Mouse (Mus musculus) liver, embryonic 13.5 days (tissue): ENCODE measurements around the gene Cideb. TPM values are rescaled to one million over a fixed set of nuclear protein-coding genes. Genes with fewer than 3 reads are reported as not detected.

ENCODE experiments used
- ATAC-seq: fragments of 200-750 bp; cut with Nextera tagmentation; 2 replicates; pipeline ENCODE4 v1.8.0; 2017; ENCODE audit warnings: low read depth, mild to moderate bottlenecking, moderate number of reproducible peaks, moderate library complexity
- DNase-seq: peaks from one replicate; pipeline ENCODE4 v3.0.0; 2022
- H3K27ac ChIP-seq: fragments of 300-500 bp; sonication (generic); 2 replicates; pipeline ENCODE4 v1.5.1; 2015; ENCODE audit warnings: moderate library complexity, mild to moderate bottlenecking, inconsistent platforms
- H3K27me3 ChIP-seq: fragments of 300-500 bp; sonication (generic); 2 replicates; pipeline ENCODE4 v1.6.1; 2015; ENCODE audit warnings: mild to moderate bottlenecking, inconsistent platforms
- H3K36me3 ChIP-seq: fragments of 300-500 bp; sonication (generic); 2 replicates; pipeline ENCODE4 v1.6.1; 2015; ENCODE audit warnings: mild to moderate bottlenecking, inconsistent platforms
- H3K4me1 ChIP-seq: fragments of 300-500 bp; sonication (generic); replicated peaks from 2 replicates; pipeline ENCODE4 v1.6.1; 2015; ENCODE audit warnings: inconsistent platforms
- H3K4me2 ChIP-seq: fragments of 300-500 bp; sonication (generic); 2 replicates; pipeline ENCODE4 v1.6.1; 2015; ENCODE audit warnings: inconsistent platforms, mild to moderate bottlenecking, moderate library complexity
- H3K4me3 ChIP-seq: fragments of 300-500 bp; sonication (generic); replicated peaks from 2 replicates; pipeline ENCODE4 v1.5.1; 2015; ENCODE audit warnings: mild to moderate bottlenecking, inconsistent platforms
- H3K9ac ChIP-seq: fragments of 300-500 bp; sonication (generic); 2 replicates; pipeline ENCODE4 v1.6.1; 2015; ENCODE audit warnings: mild to moderate bottlenecking, inconsistent platforms
- H3K9me3 ChIP-seq: fragments of 300-500 bp; sonication (generic); replicated peaks from 2 replicates; pipeline ENCODE4 v1.6.1; 2016; ENCODE audit warnings: inconsistent platforms
- WGBS: fragments of 180-500 bp; shearing (Covaris S2); methylation state at CpG from one replicate; pipeline ENCODE4 v1.1.7; 2015; ENCODE audit not compliant: insufficient replicate concordance; 5-methylcytosine and 5-hydroxymethylcytosine counted together
- polyA plus RNA-seq: library from polyadenylated mRNA; unstranded; fragments of >200 nt; fragmentation: Nextera tagmentation; extraction: Ambion mirVana; gene quantifications from 2 replicates; pipeline ENCODE4 v1.2.1, GENCODE M21; 2015

The Cideb gene
- polyA plus RNA-seq, 1 experiment from 2014 or later: 21.1 TPM

DNA sequence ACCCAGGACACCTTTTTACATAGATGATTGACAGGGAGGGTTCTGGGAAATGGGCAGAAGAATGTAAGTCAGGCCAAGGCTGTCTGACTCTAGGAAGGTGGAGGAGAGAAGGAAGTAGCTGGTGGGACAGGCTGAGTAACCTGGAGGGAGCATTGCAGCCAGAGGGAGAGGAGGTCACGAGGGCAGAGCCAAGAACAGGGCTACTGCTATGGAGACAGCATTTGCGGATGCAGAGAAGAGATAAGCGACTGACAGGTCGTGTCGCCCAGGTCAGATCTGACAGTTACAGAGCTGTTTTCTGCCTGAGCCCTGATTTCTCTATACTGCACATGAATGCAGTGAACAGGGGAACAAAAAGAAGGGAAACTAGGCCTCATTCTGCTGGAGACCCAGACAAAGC is 50.9 kb downstream of the Cideb start:
- ATAC-seq (peak; percentile 68), DNase-seq (peak; percentile 26)
- 7% methylated on average over 5 of the region's 5 CpGs for WGBS
- Histone ChIP-seq H3K36me3 (no peaks in the 10 kb centered on the region), H3K27me3 (peaks cover 5% of the 10 kb centered on the region; the same call in 1 of the 2 replicates), H3K9ac (no peak overlapping the region), H3K4me2 (no peak overlapping the region), H3K4me3 (no peak overlapping the region), H3K4me1 (peaks cover 37% of the 10 kb centered on the region), H3K27ac (no peak overlapping the region), H3K9me3 (no peaks in the 10 kb centered on the region)

- no peak for DNase-seq
- peaks cover 32% of the 10 kb centered on the region for H3K4me1 ChIP-seq
- H3K36me3 ChIP-seq: no peaks in the 10 kb centered on the region
- ATAC-seq: 0 out of 2 replicates have a peak, but pooled peaks have one; percentile 6
- H3K27ac ChIP-seq: no peak overlapping the region
- no peak overlapping the region for H3K4me2 ChIP-seq
- no peak overlapping the region for H3K4me3 ChIP-seq
- WGBS: 44% methylated on average over 8 of the region's 8 CpGs
- H3K9ac ChIP-seq: no peak overlapping the region
- no peaks in the 10 kb centered on the region for H3K9me3 ChIP-seq
- H3K27me3 ChIP-seq: no peaks in the 10 kb centered on the region
These were observed 52.1 kb downstream of the Cideb start for GRCm38 (mm10) chr14:55706051-55706600.

Other genes with a start within 250 kb of the Cideb start
- 0.09 TPM in 1 of 2 replicates, not detected in the other for gene Cpne6, start 248.0 kb downstream of the Cideb start, polyA plus RNA-seq
- gene Nrl, start 233.5 kb downstream of the Cideb start, polyA plus RNA-seq: not detected in 2 replicates
- 32.2 and 34.5 TPM in 2 replicates for gene Pck2, start 218.2 kb downstream of the Cideb start, polyA plus RNA-seq
- 48.9 and 59.1 TPM in 2 replicates for gene Dcaf11, start 198.5 kb downstream of the Cideb start, polyA plus RNA-seq
- 1.6 and 1.8 TPM in 2 replicates for gene A730061H03Rik, start 198.1 kb downstream of the Cideb start, polyA plus RNA-seq
- gene Fitm1, start 182.8 kb downstream of the Cideb start, polyA plus RNA-seq: 0.51 and 0.53 TPM in 2 replicates
- gene Psme1, start 180.3 kb downstream of the Cideb start, polyA plus RNA-seq: 103 and 111 TPM in 2 replicates
- gene Emc9, start 173.2 kb downstream of the Cideb start, polyA plus RNA-seq: 31.9 and 35.8 TPM in 2 replicates
- 202 and 224 TPM in 2 replicates for gene Psme2, start 167.3 kb downstream of the Cideb start, polyA plus RNA-seq
- gene Rnf31, start 166.8 kb downstream of the Cideb start, polyA plus RNA-seq: 9.0 and 12.6 TPM in 2 replicates
- gene Irf9, start 154.9 kb downstream of the Cideb start, polyA plus RNA-seq: 14.8 and 16.4 TPM in 2 replicates
- 1.6 and 1.7 TPM in 2 replicates for gene Rec8, start 140.4 kb downstream of the Cideb start, polyA plus RNA-seq
- 35.2 and 36.5 TPM in 2 replicates for gene Ipo4, start 122.5 kb downstream of the Cideb start, polyA plus RNA-seq
- gene Gm49378, start 120.6 kb downstream of the Cideb start, polyA plus RNA-seq: 1.4 and 1.7 TPM in 2 replicates
- gene Tm9sf1, start 114.7 kb downstream of the Cideb start, polyA plus RNA-seq: 53.3 and 59.4 TPM in 2 replicates
- gene Tssk4, start 108.3 kb downstream of the Cideb start, polyA plus RNA-seq: 0.16 and 0.27 TPM in 2 replicates
- 23.1 and 24.2 TPM in 2 replicates for gene Mdp1, start 98.0 kb downstream of the Cideb start, polyA plus RNA-seq
- 29.6 and 33.0 TPM in 2 replicates for gene Gmpr2, start 86.5 kb downstream of the Cideb start, polyA plus RNA-seq
- 325 TPM in 2 replicates for gene Nedd8, start 86.3 kb downstream of the Cideb start, polyA plus RNA-seq
- gene Tinf2, start 76.6 kb downstream of the Cideb start, polyA plus RNA-seq: 21.1 and 26.3 TPM in 2 replicates
- 1.5 and 2.0 TPM in 2 replicates for gene Tgm1, start 44.5 kb downstream of the Cideb start, polyA plus RNA-seq
- 12.9 and 14.7 TPM in 2 replicates for gene Rabggta, start 36.2 kb downstream of the Cideb start, polyA plus RNA-seq
- 36.1 and 36.4 TPM in 2 replicates for gene Dhrs1, start 12.8 kb downstream of the Cideb start, polyA plus RNA-seq
- 41.9 and 42.8 TPM in 2 replicates for gene Nop9, start 12.8 kb downstream of the Cideb start, polyA plus RNA-seq
- gene Ltb4r2, start 3.0 kb upstream of the Cideb start, polyA plus RNA-seq: 0.92 and 1.3 TPM in 2 replicates
- gene Ltb4r1, start 7.5 kb upstream of the Cideb start, polyA plus RNA-seq: 4.4 and 4.6 TPM in 2 replicates
- 1.8 and 2.2 TPM in 2 replicates for gene Adcy4, start 25.6 kb upstream of the Cideb start, polyA plus RNA-seq
- 20.4 and 22.1 TPM in 2 replicates for gene Ripk3, start 30.4 kb upstream of the Cideb start, polyA plus RNA-seq
- 1.5 and 1.8 TPM in 2 replicates for gene Nfatc4, start 64.7 kb upstream of the Cideb start, polyA plus RNA-seq
- 2.2 and 3.1 TPM in 2 replicates for gene Nynrin, start 95.6 kb upstream of the Cideb start, polyA plus RNA-seq
- 0.10 and 0.13 TPM in 2 replicates for gene Cbln3, start 125.9 kb upstream of the Cideb start, polyA plus RNA-seq
- gene Khnyn, start 126.5 kb upstream of the Cideb start, polyA plus RNA-seq: 6.8 and 7.6 TPM in 2 replicates
- 13.3 and 14.1 TPM in 2 replicates for gene Sdr39u1, start 141.8 kb upstream of the Cideb start, polyA plus RNA-seq
- gene Cma1, start 186.2 kb upstream of the Cideb start, polyA plus RNA-seq: 0.12 and 0.20 TPM in 2 replicates
- not detected in 2 replicates for gene Cma2, start 192.5 kb upstream of the Cideb start, polyA plus RNA-seq